Mouse (Mus musculus) heart, postnatal 0 days (tissue): ENCODE measurements around the gene Pde3a.

Experiments
- CTCF ChIP-seq: IDR thresholded peaks from 2 replicates; pipeline ENCODE4 v1.5.1; 2016; ENCODE audit warnings: antibody characterized with exemption, control low read depth, low read depth
- EP300 ChIP-seq: IDR thresholded peaks from 2 replicates; pipeline ENCODE4 v1.6.1; 2016; ENCODE audit warnings: antibody characterized with exemption, low read depth

DNA sequence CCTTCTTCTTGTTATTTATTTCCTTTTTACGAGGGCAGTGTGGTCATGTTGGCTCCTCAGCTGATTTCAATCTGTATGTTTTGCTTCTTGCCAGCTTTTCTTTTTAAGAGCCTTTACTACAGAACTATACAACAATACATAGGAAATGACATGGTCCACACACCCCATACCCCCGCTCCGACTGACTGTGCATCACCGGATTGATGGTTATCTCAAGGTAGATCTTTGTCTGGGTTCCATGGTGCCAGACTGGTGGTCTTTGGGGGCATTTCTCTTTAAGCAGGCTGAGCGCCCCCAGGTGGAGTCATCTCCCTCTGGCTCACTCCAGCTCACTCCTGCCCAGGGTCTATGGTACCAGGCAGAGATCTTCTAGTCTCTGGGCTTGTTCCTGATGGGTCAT, 206.3 kb downstream of the Pde3a start:
- TF ChIP-seq EP300 (no peak), CTCF (no peak)
